Mouse (Mus musculus) midbrain, postnatal 0 days (tissue): ENCODE measurements around the gene Camta1. TPM values are rescaled to one million over a fixed set of nuclear protein-coding genes. Genes with fewer than 3 reads are reported as not detected.
"Not testable (repeated sequence)": the region's sequence is repeated elsewhere in the genome, so short reads cannot be mapped to it uniquely, and the experiment has no call there.

Experiments
- ATAC-seq: fragments of 200-750 bp; cut with Nextera tagmentation; 2 replicates; pipeline ENCODE4 v1.8.0; 2017; ENCODE audit warnings: moderate number of reproducible peaks, mild to moderate bottlenecking, moderate TSS enrichment, moderate library complexity; ENCODE audit not compliant: low FRiP score
- DNase-seq: peaks from one replicate; pipeline ENCODE4 v3.0.0-alpha.2; 2015; ENCODE audit warnings: low spot score
- H3K27ac ChIP-seq: fragments of 300-500 bp; sonication (generic); 2 replicates; pipeline ENCODE4 v1.5.1; 2014; ENCODE audit warnings: low read depth, mild to moderate bottlenecking, low read length, mixed read lengths
- H3K27me3 ChIP-seq: fragments of 300-500 bp; sonication (generic); 2 replicates; pipeline ENCODE4 v1.6.1; 2014; ENCODE audit warnings: low read length, control low read depth, mixed read lengths; ENCODE audit not compliant: insufficient read depth
- H3K36me3 ChIP-seq: fragments of 300-500 bp; sonication (generic); 2 replicates; pipeline ENCODE4 v1.6.1; 2014; ENCODE audit warnings: low read length, control low read depth, mixed read lengths; ENCODE audit not compliant: insufficient read depth
- H3K4me1 ChIP-seq: fragments of 300-500 bp; sonication (generic); 2 replicates; pipeline ENCODE4 v1.6.1; 2014; ENCODE audit warnings: mild to moderate bottlenecking, control low read depth, antibody characterized with exemption, low read length, mixed read lengths; ENCODE audit not compliant: insufficient read depth
- H3K4me2 ChIP-seq: fragments of 300-500 bp; sonication (generic); 2 replicates; pipeline ENCODE4 v1.6.1; 2014; ENCODE audit warnings: low read depth, mild to moderate bottlenecking, low read length, mixed read lengths; ENCODE audit not compliant: poor library complexity, severe bottlenecking
- H3K4me3 ChIP-seq: fragments of 300-500 bp; sonication (generic); 2 replicates; pipeline ENCODE4 v1.5.1; 2014; ENCODE audit warnings: low read depth, mild to moderate bottlenecking, low read length, moderate library complexity
- H3K9ac ChIP-seq: fragments of 300-500 bp; sonication (generic); replicated peaks from 2 replicates; pipeline ENCODE4 v1.6.1; 2014; ENCODE audit warnings: mild to moderate bottlenecking, low read length, moderate library complexity, mixed read lengths; ENCODE audit not compliant: poor library complexity, severe bottlenecking
- H3K9me3 ChIP-seq: fragments of 300-500 bp; sonication (generic); 2 replicates; pipeline ENCODE4 v1.6.1; 2016; ENCODE audit warnings: low read length, control low read depth
- CTCF ChIP-seq: IDR thresholded peaks from 2 replicates; pipeline ENCODE4 v1.5.1; 2016; ENCODE audit warnings: antibody characterized with exemption, mild to moderate bottlenecking
- WGBS: fragments of 180-500 bp; shearing (Covaris S2); extraction: QIAGEN DNeasy Blood & Tissue Kit; methylation state at CpG from one replicate; pipeline ENCODE4 v1.1.7; 2014; 5-methylcytosine and 5-hydroxymethylcytosine counted together
- polyA plus RNA-seq: library from polyadenylated mRNA; unstranded; fragments of >200 nt; fragmentation: Nextera tagmentation; extraction: Ambion mirVana; gene quantifications from 2 replicates; pipeline ENCODE4 v1.2.1, GENCODE M21; 2015
- total RNA-seq: library from RNA; depleted of rRNA; stranded (reverse); fragments of >200 nt; gene quantifications from 2 replicates; pipeline ENCODE4 v1.2.3, GENCODE M21; 2014

The Camta1 gene
- total and polyA plus RNA-seq, 2 experiments from 2014 or later, result 140 to 153 TPM

DNA sequence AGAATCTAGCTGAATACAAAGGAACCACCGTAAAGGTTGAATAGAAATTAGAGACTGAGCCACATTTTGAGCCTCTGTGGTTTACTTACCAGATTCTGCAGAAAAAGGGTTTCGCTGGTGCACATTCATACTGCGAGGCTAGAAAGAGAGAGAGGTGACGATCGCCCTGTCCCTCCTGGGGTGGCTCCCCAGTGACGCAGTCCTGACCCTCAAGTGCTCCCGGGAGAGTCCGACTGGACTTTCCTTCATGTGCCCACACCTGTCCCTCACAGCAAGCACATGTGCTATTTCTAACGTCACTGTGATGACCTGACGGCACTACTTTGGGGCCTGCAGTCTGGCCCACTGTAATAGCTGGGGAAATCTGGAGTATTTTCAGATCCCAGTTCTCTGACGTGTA is 823.9 kb downstream of the Camta1 start:
- Histone ChIP-seq H3K9me3 (no peaks in the 10 kb centered on the region), H3K4me2 (no peak overlapping the region), H3K27ac (no peak overlapping the region), H3K27me3 (no peaks in the 10 kb centered on the region), H3K4me1 (no peaks in the 10 kb centered on the region), H3K36me3 (peaks cover 3% of the 10 kb centered on the region; the same call in 1 of the 2 replicates), H3K9ac (no peak overlapping the region), H3K4me3 (no peak overlapping the region)
- DNase-seq, result no peak
- ATAC-seq, result no peak
- 93% methylated on average over 11 of the region's 11 CpGs for WGBS
- no peak for TF ChIP-seq CTCF

DNA sequence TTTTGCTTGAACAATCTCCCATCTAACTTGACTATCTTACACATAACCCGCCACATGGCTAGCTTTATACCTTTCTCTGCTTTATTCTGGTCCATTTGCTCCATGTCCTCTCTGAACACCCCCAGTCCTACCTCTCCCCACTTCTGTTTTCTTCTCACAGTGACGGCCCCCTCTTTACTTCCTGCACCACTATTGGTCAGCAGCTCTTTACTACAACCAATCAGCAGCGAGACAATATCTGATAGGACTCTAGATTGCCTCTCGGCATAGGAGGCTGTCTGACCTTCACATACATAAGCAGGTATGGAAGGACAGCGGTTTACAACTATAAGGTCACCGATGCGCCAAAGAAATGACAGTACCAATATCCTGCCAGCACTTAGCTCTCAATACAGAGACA is 825.2 kb downstream of the Camta1 start:
- ATAC-seq (no peak), DNase-seq (no peak)
- no peak overlapping the region for H3K4me2 ChIP-seq
- H3K9ac ChIP-seq, result no peak overlapping the region
- TF ChIP-seq CTCF, result no peak
- H3K4me1 ChIP-seq, result no peaks in the 10 kb centered on the region
- H3K4me3 ChIP-seq, result no peak overlapping the region
- no peaks in the 10 kb centered on the region for H3K27me3 ChIP-seq
- H3K27ac ChIP-seq, result no peak overlapping the region
- peaks cover 3% of the 10 kb centered on the region; the same call in 1 of the 2 replicates for H3K36me3 ChIP-seq
- WGBS, result 89% methylated on average over 7 of the region's 7 CpGs
- no peaks in the 10 kb centered on the region for H3K9me3 ChIP-seq

DNA sequence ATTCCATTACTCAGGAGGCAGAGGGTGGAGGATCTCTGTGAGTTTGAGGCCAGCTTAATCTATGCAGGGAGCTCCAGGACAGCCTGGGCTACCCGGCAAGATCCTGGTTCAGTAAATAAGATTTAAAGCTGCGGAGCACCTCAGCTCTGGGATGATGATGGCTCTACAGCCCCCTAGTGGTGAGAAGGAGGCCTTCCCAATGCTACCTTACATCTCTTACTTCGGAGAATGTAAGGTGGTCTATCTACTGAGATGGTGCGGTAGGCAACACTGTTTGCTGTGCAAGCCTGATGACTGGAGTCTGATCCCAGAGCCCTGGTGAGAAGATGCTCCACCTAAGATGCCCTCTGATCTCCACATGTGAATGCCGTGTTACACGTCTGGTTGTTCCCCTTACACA is 834.7 kb downstream of the Camta1 start:
- no peak overlapping the region for H3K9ac ChIP-seq
- peaks cover 7% of the 10 kb centered on the region; the same call in 1 of the 2 replicates for H3K36me3 ChIP-seq
- TF ChIP-seq CTCF, result peak; percentile 78
- 47% methylated on average over 6 of the region's 6 CpGs for WGBS
- H3K27ac ChIP-seq, result no peak overlapping the region
- H3K4me1 ChIP-seq, result no peaks in the 10 kb centered on the region
- DNase-seq (peak; percentile 64), ATAC-seq (no peak)
- no peak overlapping the region for H3K4me3 ChIP-seq
- no peaks in the 10 kb centered on the region for H3K9me3 ChIP-seq
- no peak overlapping the region for H3K4me2 ChIP-seq
- H3K27me3 ChIP-seq, result no peaks in the 10 kb centered on the region

DNA sequence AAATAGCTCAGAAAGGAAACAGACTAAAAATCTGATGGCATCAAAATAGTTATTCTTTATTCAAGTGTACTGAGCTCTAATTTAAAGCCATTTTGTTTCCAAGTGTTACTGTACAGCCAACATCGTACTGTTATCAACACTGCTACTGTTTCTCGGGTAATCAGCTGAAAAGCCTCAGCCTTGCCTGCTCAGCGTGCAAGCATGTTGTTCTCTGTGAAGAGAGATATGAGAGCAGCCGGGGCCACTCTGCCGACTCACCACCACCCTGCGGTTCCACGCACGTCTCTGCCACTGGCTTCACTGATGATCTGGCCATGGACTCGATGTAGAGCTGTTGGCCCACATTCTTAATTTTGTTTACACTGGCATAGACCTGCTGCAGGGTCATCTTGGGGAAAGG is 837.5 kb downstream of the Camta1 start:
- Histone ChIP-seq H3K36me3 (peaks cover 9% of the 10 kb centered on the region), H3K9me3 (no peaks in the 10 kb centered on the region), H3K4me1 (no peaks in the 10 kb centered on the region), H3K4me3 (no peak overlapping the region), H3K4me2 (no peak overlapping the region), H3K27me3 (no peaks in the 10 kb centered on the region), H3K9ac (no peak overlapping the region), H3K27ac (no peak overlapping the region)
- TF ChIP-seq CTCF, result no peak
- 91% methylated on average over 9 of the region's 9 CpGs for WGBS
- ATAC-seq (no peak), DNase-seq (no peak)

DNA sequence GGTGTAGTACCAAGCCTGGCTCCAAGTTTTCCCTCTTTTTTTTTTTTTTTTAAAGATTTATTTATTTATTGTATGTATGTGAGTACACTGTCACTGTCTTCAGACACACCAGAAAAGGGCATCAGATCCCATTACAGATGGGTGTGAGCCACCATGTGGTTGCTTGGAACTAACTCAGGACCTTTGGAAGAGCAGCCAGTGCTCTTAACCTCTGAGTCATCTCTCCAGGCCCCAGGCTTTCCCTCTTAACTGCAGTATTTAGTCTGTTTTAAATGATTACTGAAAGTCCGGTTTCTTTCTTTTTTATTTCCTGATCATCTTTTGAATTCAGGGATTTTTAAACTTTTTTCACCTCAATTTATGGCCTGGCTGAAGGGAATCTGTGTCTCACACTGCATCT is 844.3 kb downstream of the Camta1 start:
- not testable (repeated sequence) for H3K4me2 ChIP-seq, DNase-seq, H3K9me3 ChIP-seq, H3K4me1 ChIP-seq, H3K9ac ChIP-seq, ATAC-seq, H3K4me3 ChIP-seq, H3K27me3 ChIP-seq, H3K27ac ChIP-seq
- peaks cover 21% of the 10 kb centered on the region for H3K36me3 ChIP-seq
- 89% methylated on average over 1 of the region's 1 CpGs for WGBS

DNA sequence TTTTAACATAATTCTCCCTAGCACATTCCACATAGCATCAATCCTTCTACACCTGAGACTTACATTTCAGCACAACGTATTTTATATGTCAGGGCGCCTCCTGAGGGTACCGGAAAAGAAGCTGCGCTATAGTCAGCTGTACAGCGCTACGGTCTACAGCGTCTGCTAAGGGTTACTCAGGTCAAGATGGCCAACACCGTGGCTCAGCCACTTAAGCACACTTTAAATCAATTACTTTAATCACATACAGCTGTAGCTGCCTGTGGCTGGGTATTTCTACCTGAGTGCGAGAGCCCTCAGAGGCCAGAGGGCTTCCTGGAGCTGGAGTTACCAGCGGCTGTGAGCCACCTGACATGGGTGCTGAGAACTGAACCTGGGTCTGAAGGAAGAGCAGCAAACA is 845.7 kb downstream of the Camta1 start:
- no peak overlapping the region for H3K9ac ChIP-seq
- H3K27ac ChIP-seq, result no peak overlapping the region
- no peak overlapping the region for H3K4me2 ChIP-seq
- H3K27me3 ChIP-seq, result no peaks in the 10 kb centered on the region
- 94% methylated on average over 10 of the region's 10 CpGs for WGBS
- no peaks in the 10 kb centered on the region for H3K4me1 ChIP-seq
- DNase-seq (no peak), ATAC-seq (no peak)
- no peak for TF ChIP-seq CTCF
- no peak overlapping the region for H3K4me3 ChIP-seq
- peaks cover 23% of the 10 kb centered on the region for H3K36me3 ChIP-seq
- no peaks in the 10 kb centered on the region for H3K9me3 ChIP-seq
